Mouse (Mus musculus) erythroblast, embryonic 14.5 days (primary cell): ENCODE measurements around the gene Mthfs. TPM values are rescaled to one million over a fixed set of nuclear protein-coding genes. Genes with fewer than 3 reads are reported as not detected.

Experiments used
- H3K27me3 ChIP-seq: 2 replicates; pipeline ENCODE4 v1.6.1; 2012; ENCODE audit warnings: inconsistent platforms; ENCODE audit not compliant: control insufficient read depth
- H3K36me3 ChIP-seq: 2 replicates; pipeline ENCODE4 v1.6.1; 2012; ENCODE audit warnings: mild to moderate bottlenecking, inconsistent platforms; ENCODE audit not compliant: control insufficient read depth
- H3K4me1 ChIP-seq: 2 replicates; pipeline ENCODE4 v1.6.1; 2012; ENCODE audit warnings: inconsistent platforms; ENCODE audit not compliant: control insufficient read depth
- H3K4me3 ChIP-seq: replicated peaks from 2 replicates; pipeline ENCODE3; 2012; ENCODE audit warnings: moderate library complexity, mild to moderate bottlenecking, inconsistent platforms
- H3K9me3 ChIP-seq: 2 replicates; pipeline ENCODE4 v1.6.1; 2012; ENCODE audit warnings: low read length, inconsistent platforms, mixed read lengths; ENCODE audit not compliant: control insufficient read depth
- GATA1 ChIP-seq: IDR thresholded peaks from 2 replicates; pipeline ENCODE4 v1.6.1; 2012; ENCODE audit warnings: low read length, inconsistent platforms, mixed read lengths
- TAL1 ChIP-seq: IDR thresholded peaks from 3 replicates; pipeline ENCODE4 v1.6.1; 2012; ENCODE audit warnings: low read length, inconsistent platforms, mixed read lengths
- polyA plus RNA-seq: library from polyadenylated mRNA; stranded (reverse); fragments of >175 nt; gene quantifications from 2 replicates; pipeline ENCODE4 v1.2.3, GENCODE M21; 2012

The Mthfs gene
- polyA plus RNA-seq, 1 experiment, result 0.24 TPM

DNA sequence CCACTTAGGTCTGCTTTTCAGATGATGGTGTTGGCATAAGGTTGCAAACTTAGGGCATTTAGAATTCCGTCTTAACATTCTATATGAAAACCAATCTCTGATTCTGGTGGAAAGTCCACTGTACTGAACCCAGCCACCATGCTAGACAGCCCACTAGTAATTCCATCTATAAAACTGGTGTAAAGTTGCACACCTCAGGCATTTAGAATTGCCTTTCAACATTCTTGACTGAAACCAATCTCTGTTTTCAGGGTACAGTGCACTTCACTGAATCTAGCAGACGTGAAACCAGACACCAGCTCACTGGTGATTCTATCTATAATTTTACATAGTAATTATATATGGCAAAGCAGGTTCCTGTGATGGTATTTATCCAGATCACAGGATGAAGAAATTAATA is 95.2 kb downstream of the Mthfs start:
- TF ChIP-seq TAL1 (no peak), GATA1 (no peak)
- Histone ChIP-seq H3K9me3 (peaks cover 2% of the 10 kb centered on the region; the same call in 1 of the 2 replicates), H3K27me3 (no peaks in the 10 kb centered on the region)

DNA sequence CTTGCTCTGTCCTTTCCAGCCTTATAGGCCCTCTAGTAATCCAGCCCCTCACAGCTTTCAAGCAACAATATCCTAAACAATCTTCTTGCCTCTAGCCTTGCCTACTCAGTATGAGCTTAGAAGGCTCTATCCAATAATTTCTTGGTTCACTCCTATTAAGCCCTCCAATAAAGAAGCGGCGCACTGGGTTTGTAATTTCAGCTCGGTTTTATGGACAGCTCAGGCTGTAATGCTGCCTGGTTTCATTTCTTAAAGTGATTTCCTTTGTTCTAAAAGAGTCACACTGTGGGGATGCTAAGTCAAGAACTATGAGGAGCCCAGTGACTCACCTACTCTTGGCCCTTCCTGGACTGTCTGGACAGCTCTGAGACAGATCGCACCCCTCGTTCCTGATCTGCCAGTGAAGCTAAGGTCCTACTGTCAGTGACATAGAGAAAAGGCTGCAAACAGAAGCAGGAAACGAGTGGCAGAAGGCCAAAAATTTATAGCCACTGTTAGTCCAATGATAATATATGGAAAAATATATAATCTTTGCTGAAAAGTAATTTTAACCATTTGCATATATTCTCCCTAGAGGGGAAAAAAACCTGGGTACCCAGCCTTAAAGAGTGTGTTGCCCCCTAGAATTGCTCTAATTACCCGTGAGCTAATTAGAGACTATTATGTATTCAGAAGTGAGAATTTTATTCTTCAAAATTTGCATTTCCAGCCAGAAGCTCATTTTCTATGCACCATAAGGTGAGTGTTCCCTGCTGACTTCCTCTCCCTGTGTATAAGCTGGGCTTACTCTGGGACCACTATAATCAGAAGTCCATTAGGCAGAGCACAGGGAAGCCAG is 98.1 kb downstream of the Mthfs start:
- no peak for TF ChIP-seq GATA1
- TF ChIP-seq TAL1, result no peak
- H3K4me3 ChIP-seq, result no peak overlapping the region
- H3K4me1 ChIP-seq, result no peaks in the 10 kb centered on the region
- peaks cover 4% of the 10 kb centered on the region; the same call in 1 of the 2 replicates for H3K9me3 ChIP-seq
- H3K36me3 ChIP-seq, result no peaks in the 10 kb centered on the region
- no peaks in the 10 kb centered on the region for H3K27me3 ChIP-seq

More for the DNA sequence above, 95.2 kb downstream of the Mthfs start:
- Histone ChIP-seq H3K4me3 (no peak overlapping the region), H3K4me1 (no peaks in the 10 kb centered on the region), H3K36me3 (no peaks in the 10 kb centered on the region)

DNA sequence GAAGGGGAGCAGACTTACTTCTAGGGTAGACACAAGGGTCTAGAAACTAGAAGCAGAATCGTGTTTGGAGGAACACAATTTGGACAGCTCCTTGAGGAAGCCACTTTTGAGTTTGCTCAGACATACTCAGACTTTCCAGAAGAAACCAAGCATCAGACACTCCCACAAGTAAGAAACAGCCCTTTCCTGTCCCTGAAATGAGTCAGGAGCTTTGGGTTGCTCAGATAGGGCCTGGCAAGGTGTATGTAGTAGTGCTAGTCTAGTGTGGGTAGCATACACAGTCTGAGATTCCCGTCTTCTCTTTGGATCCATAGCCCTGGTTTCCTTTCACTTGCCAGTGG is 98.7 kb downstream of the Mthfs start:
- Histone ChIP-seq H3K9me3 (peaks cover 4% of the 10 kb centered on the region; the same call in 1 of the 2 replicates), H3K4me1 (no peaks in the 10 kb centered on the region), H3K4me3 (no peak overlapping the region), H3K36me3 (no peaks in the 10 kb centered on the region), H3K27me3 (no peaks in the 10 kb centered on the region)
- TF ChIP-seq TAL1, result no peak
- TF ChIP-seq GATA1, result no peak

DNA sequence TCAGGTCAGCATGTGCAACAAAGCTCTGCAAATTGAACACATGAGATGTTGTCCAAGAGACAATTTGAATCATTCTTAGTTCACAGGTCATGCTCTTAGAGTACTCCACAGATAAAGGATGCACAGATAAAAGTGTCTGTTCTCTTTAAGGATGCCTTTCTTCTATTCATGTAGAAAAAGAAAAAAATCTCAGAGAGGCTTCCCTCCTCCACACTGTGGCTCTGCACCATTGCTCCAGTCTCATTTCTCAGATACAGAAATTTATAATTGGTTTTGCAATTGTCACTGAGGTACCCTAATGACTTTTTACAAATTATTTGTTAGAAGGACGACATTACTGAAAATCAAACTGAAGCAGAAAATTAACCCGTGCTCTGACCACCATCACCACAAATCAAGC is 101.2 kb downstream of the Mthfs start:
- no peaks in the 10 kb centered on the region for H3K4me1 ChIP-seq
- TF ChIP-seq TAL1 (no peak), GATA1 (no peak)
- peaks cover 4% of the 10 kb centered on the region; the same call in 1 of the 2 replicates for H3K9me3 ChIP-seq
- H3K4me3 ChIP-seq, result no peak overlapping the region
- no peaks in the 10 kb centered on the region for H3K27me3 ChIP-seq
- no peaks in the 10 kb centered on the region for H3K36me3 ChIP-seq

DNA sequence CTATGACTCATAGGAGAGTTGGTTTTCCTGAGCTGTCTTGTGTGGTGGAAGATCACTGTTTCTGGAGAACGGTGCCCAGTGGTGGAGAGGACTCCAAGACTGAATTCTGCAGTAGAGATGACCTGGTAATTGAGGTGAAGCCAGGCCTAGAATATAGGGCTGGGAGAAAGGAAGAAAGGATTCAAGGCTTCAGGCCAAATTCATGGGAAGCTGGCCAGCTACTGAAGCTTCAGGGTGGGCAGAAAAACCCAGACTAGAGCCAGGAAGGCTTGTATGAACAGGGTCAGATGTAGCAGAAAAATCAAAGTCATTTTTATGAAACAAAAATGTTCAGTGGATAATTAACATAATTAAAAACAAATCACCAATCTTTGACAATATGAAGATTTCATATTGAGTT is 163.3 kb downstream of the Mthfs start:
- no peaks in the 10 kb centered on the region for H3K36me3 ChIP-seq
- no peaks in the 10 kb centered on the region; the same call in 1 of the 2 replicates for H3K9me3 ChIP-seq
- no peaks in the 10 kb centered on the region for H3K27me3 ChIP-seq
- TF ChIP-seq GATA1 (no peak), TAL1 (no peak)
- no peaks in the 10 kb centered on the region for H3K4me1 ChIP-seq
- no peak overlapping the region for H3K4me3 ChIP-seq

DNA sequence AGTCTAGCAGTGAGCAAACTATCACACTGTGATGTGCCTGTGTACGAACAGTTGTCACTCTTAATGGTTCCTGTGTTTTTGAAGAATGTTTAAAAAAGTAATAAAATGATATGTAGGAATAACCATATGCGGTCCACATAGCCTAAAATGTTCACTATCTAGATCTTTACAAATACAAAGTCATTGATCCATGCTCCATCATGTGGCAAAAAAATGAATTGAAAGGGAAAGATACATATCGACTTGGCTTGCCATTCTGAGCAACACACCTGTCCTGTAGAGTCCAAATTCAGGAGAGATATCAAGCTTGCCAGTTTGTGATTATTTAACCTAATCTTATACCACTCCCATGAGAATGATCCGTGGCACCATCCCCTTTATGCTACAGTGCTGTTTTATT is 164.2 kb downstream of the Mthfs start:
- TF ChIP-seq GATA1 (no peak), TAL1 (no peak)
- H3K4me1 ChIP-seq, result no peaks in the 10 kb centered on the region
- H3K27me3 ChIP-seq, result no peaks in the 10 kb centered on the region
- no peaks in the 10 kb centered on the region for H3K36me3 ChIP-seq
- no peaks in the 10 kb centered on the region; the same call in 1 of the 2 replicates for H3K9me3 ChIP-seq
- H3K4me3 ChIP-seq, result no peak overlapping the region

DNA sequence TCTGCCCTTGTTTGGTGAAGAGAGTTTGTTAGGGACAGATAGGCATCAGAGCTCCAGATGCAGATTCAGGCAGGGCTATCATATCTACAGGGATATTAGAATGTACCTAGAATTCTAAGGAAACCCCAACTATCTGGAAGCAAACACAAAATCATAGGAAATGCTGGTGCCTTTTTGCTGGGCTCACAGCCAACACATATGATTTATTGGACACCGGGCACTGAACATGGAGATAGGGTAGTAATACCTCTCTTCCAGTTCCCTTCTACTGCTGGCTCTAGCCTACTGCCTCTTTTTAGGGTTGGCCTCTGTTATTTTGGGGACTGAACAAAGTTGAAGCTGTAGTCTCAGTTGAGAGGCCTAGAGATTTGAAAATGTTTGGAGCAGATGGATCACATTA is 192.6 kb downstream of the Mthfs start:
- Histone ChIP-seq H3K4me3 (no peak overlapping the region), H3K36me3 (no peaks in the 10 kb centered on the region), H3K27me3 (no peaks in the 10 kb centered on the region), H3K9me3 (no peaks in the 10 kb centered on the region), H3K4me1 (no peaks in the 10 kb centered on the region)
- TF ChIP-seq TAL1 (no peak), GATA1 (no peak)

Other genes with a start within 250 kb of the Mthfs start
- not detected in 2 replicates for gene Trim43b, start 117.8 kb upstream of the Mthfs start, polyA plus RNA-seq
- gene Bcl2a1b, start 11.5 kb upstream of the Mthfs start, polyA plus RNA-seq, result 0.04 TPM in 1 of 2 replicates, not detected in the other
- not detected in 2 replicates for gene Gm29094, start 11.3 kb upstream of the Mthfs start, polyA plus RNA-seq